Mouse (Mus musculus) kidney, adult 18-20 months (tissue): ENCODE measurements at regions not wholly inside any gene's neighbourhood (a gene's known extent, or its start where the extent isn't known, plus 50 kb on each side); places are given as distances from the start of the nearest gene placed in this dataset.

Source experiments
- DNase-seq: peaks from one replicate; pipeline ENCODE4 v3.0.0; 2021

DNA sequence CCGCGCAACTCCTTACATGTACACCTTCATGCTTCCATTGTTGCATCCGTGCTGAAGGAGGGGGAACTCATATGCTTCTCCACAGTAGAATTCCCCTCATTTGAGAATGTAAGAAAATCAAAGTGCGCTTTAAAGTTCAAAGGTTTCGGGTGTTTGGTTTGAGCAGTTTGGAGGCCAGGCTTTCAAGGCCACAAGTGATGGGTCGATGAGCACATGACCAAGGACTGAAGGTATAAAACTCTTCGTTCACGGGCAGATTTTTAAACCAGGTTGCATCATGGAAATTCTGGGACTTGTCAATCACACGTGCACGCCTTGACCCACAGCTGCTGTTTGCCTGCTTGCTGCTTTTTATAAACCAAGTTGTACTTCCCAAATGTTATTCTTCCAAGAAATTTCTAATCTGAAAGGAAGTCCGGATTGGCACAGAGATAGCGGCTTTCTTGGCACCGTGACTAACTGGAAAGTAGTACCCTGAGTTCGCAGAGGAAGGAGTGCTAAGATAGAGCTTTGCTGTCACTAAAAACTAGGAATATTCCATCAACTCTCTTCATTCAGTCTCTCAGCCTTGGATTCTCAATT lies 132.7 kb upstream of the Myt1l start:
- no peak for DNase-seq

DNA sequence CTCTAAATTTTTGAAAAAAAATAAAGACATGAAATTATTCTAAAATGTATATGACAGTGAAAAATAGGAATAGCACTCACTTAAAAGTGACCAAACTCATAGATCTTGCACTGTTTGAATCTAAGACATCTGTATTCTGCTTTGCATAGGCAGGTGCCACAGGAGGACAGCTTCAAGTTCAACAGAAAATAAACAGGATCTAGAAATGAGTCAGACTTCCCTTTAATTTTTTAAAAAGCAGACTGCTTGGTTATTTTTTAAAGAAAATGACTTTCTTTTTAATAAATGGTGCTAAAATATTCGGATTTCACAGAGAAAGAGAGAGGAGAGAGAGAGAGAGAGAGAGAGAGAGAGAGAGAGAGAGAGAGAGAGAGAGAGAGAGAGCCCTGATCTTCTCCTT lies 123.8 kb upstream of the Myt1l start:
- DNase-seq: no peak

DNA sequence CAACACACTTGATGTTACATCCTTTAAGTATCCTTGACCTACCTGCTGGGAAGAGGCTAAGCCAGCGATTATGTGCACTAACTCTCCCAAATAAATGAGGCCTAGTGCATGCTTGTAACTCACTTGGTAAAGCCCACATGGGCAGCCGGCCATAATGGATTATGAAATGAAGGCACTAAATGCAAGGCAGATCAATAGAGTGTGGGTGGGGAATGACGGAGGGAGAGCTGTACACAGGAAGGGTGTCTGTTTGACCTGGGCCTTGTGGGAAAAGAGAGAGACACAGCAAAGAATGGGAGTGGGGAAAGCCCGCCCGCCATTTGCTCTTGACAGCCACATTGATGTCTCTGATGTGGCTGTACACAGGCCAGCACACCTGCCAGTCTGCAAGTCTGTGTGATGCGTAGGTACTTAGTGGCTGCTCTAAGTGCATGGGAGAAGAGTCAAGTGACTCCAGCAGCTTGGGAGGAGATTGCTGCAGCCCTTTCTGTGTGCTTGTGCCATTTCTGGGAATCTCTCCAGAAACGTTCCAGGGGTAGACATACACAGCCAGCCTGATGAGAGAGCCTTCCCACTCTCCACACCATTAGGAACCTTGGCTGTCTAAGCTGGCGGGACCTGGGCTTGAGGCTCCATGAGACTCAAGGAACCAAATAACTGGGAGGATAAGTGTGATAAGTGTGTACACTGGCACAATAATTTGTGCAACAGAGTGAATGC lies 118.7 kb upstream of the Myt1l start:
- DNase-seq: no peak

DNA sequence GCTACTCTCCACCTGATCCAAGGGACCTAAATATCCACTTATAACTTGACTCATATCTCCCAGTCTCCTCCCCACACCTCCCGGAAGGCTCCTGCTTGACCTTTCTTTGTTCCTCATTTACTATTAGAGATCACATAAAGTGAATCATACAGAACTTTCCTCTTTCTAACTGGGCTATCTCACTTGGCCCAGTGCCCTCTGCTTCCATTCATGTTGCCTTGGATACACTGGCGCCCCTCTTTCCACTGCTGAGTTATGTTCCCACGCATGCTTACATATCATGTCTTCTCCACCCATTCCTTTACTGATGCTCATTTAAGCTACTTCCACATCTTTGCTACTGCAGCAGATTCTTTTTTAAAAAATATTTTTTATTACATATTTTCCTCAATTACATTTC lies 94.2 kb upstream of the Myt1l start:
- no peak for DNase-seq

DNA sequence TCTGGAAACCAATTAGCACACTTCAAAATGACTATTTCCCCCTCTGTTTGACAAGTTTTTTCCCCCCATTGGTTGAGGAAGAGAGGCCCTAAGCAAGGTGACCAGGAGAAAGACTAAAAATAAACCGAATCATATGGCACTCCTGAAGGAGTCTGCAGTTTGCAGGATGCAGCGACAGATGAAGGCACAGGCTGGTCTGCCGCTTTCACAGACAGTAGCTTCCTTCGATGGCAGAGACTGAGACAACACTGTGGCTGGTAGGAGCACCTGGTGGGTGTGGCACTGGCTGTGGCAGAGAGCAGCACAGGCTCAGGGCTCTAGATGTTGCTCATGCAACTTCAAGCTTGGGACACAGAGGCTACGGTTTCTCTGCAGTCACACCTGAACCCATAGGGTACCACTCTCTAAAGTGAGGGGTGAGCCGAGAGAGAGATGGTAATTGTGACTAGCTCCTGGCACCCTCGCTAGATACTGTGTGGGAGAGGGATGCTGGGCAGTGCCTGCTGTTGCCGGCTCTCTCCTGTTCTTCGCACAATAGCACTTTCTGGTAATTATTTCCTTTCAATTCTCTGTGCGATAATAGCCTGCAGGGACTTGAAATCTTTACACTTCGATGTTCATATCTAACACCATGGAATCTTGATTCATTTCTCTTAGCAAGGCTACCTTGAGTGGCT lies 88.7 kb upstream of the Myt1l start:
- DNase-seq: no peak

DNA sequence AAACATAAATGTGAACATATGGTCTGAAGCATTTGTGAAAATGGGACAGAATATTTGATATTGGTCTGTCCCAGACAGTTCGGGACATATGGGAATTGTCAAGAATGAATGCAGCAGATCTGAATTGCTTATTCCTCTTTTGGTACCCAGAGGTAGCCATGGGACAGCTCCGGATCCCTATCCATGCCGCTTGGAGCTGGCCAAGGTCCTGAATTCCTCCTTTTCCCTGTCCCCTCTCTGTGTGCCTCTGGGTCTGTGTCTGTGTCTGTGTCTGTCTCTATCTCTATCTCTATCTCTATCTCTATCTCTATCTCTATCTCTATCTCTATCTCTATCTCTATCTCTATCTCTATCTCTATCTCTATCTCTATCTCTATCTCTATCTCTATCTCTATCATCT lies 63.0 kb upstream of the Myt1l start:
- peak; percentile 25 for DNase-seq
